Mouse (Mus musculus): Measurements from ENCODE around the gene Rxfp3. TPM values are rescaled to one million over a fixed set of nuclear protein-coding genes. Genes with fewer than 3 reads are reported as not detected.

Rxfp3 gene
- polyA plus RNA-seq, 1 experiment from 2014 or later: 3.0 TPM

Other genes with a start within 250 kb of the Rxfp3 start
- 0.89 and 0.93 TPM in 2 replicates for gene C1qtnf3, start 85.7 kb downstream of the Rxfp3 start, polyA plus RNA-seq (2015; fragmentation: Nextera tagmentation; extraction: Ambion mirVana)
- 11.4 and 13.8 TPM in 2 replicates for gene Amacr, start 56.2 kb downstream of the Rxfp3 start, polyA plus RNA-seq (2015; fragmentation: Nextera tagmentation; extraction: Ambion mirVana)
- 0.06 and 0.18 TPM in 2 replicates for gene Slc45a2, start 37.3 kb downstream of the Rxfp3 start, polyA plus RNA-seq (2015; fragmentation: Nextera tagmentation; extraction: Ambion mirVana)
- 1.8 and 2.2 TPM in 2 replicates for gene Adamts12, start 26.8 kb upstream of the Rxfp3 start, polyA plus RNA-seq (2015; fragmentation: Nextera tagmentation; extraction: Ambion mirVana)

Measured in midbrain, embryonic 15.5 days (tissue).